Mouse (Mus musculus) limb, embryonic 12.5 days (tissue): Measurements from ENCODE around the gene Syngap1. TPM values are rescaled to one million over a fixed set of nuclear protein-coding genes. Genes with fewer than 3 reads are reported as not detected.
A peak's percentile ranks its signal among the peaks of the same experiment; 100 is the strongest.

Experiments used
- ATAC-seq: fragments of 200-750 bp; cut with Nextera tagmentation; 2 replicates; pipeline ENCODE4 v1.8.0; 2017; ENCODE audit warnings: low read depth, moderate TSS enrichment; ENCODE audit not compliant: insufficient number of reproducible peaks, insufficient read depth, low FRiP score, low TSS enrichment
- H3K27ac ChIP-seq: fragments of 300-500 bp; sonication (generic); 2 replicates; pipeline ENCODE4 v1.5.1; 2016; ENCODE audit warnings: mild to moderate bottlenecking, moderate library complexity
- H3K27me3 ChIP-seq: fragments of 300-500 bp; sonication (generic); 2 replicates; pipeline ENCODE4 v1.6.1; 2016; ENCODE audit warnings: mild to moderate bottlenecking, moderate library complexity
- H3K36me3 ChIP-seq: fragments of 300-500 bp; sonication (generic); 2 replicates; pipeline ENCODE4 v1.6.1; 2016; ENCODE audit warnings: mild to moderate bottlenecking, moderate library complexity
- H3K4me1 ChIP-seq: fragments of 300-500 bp; sonication (generic); replicated peaks from 2 replicates; pipeline ENCODE4 v1.6.1; 2016
- H3K4me2 ChIP-seq: fragments of 300-500 bp; sonication (generic); 2 replicates; pipeline ENCODE4 v1.6.1; 2016; ENCODE audit warnings: mild to moderate bottlenecking, moderate library complexity
- H3K4me3 ChIP-seq: fragments of 300-500 bp; sonication (generic); replicated peaks from 2 replicates; pipeline ENCODE4 v1.5.1; 2016; ENCODE audit warnings: mild to moderate bottlenecking
- H3K9ac ChIP-seq: fragments of 300-500 bp; sonication (generic); replicated peaks from 2 replicates; pipeline ENCODE4 v1.6.1; 2016; ENCODE audit warnings: mild to moderate bottlenecking, moderate library complexity
- H3K9me3 ChIP-seq: fragments of 300-500 bp; sonication (generic); 2 replicates; pipeline ENCODE4 v1.6.1; 2016; ENCODE audit warnings: mild to moderate bottlenecking, moderate library complexity
- WGBS: fragments of 180-500 bp; shearing (Covaris S2); methylation state at CpG from one replicate; pipeline ENCODE4 v1.1.7; 2016; 5-methylcytosine and 5-hydroxymethylcytosine counted together
- polyA plus RNA-seq: library from polyadenylated mRNA; unstranded; fragments of >200 nt; fragmentation: Nextera tagmentation; extraction: Ambion mirVana; gene quantifications from 2 replicates; pipeline ENCODE4 v1.2.1, GENCODE M21; 2016

The Syngap1 gene
- polyA plus RNA-seq, 1 experiment from 2014 or later = 3.4 TPM

- H3K4me3 ChIP-seq = no peak overlapping the region
- peaks cover 13% of the 10 kb centered on the region for H3K4me1 ChIP-seq
- 91% methylated on average over 5 of the region's 5 CpGs for WGBS
- ATAC-seq = no peak
- peaks cover 84% of the 10 kb centered on the region for H3K36me3 ChIP-seq
- no peaks in the 10 kb centered on the region; the same call in 1 of the 2 replicates for H3K27me3 ChIP-seq
- no peak overlapping the region for H3K27ac ChIP-seq
- no peak overlapping the region for H3K4me2 ChIP-seq
- no peak overlapping the region for H3K9ac ChIP-seq
- no peaks in the 10 kb centered on the region for H3K9me3 ChIP-seq
Measured at GRCm38 (mm10) chr17:26957872-26958271, 16.8 kb downstream of the Syngap1 start.

GRCm38 (mm10) chr17:26958880-26959279, 17.8 kb downstream of the Syngap1 start:
- Histone ChIP-seq H3K27me3 (no peaks in the 10 kb centered on the region), H3K9ac (no peak overlapping the region), H3K27ac (no peak overlapping the region), H3K4me1 (peaks cover 3% of the 10 kb centered on the region), H3K4me2 (no peak overlapping the region), H3K9me3 (no peaks in the 10 kb centered on the region), H3K36me3 (peaks cover 93% of the 10 kb centered on the region), H3K4me3 (no peak overlapping the region)
- WGBS = 51% methylated on average over 5 of the region's 5 CpGs
- ATAC-seq = no peak

- Histone ChIP-seq H3K36me3 (peaks cover 98% of the 10 kb centered on the region), H3K27me3 (no peaks in the 10 kb centered on the region), H3K4me2 (no peak overlapping the region), H3K9ac (no peak overlapping the region), H3K27ac (no peak overlapping the region), H3K4me3 (no peak overlapping the region), H3K4me1 (no peaks in the 10 kb centered on the region; the same call in 1 of the 2 replicates), H3K9me3 (no peaks in the 10 kb centered on the region)
- 86% methylated on average over 4 of the region's 4 CpGs for WGBS
- ATAC-seq = no peak
Measured at GRCm38 (mm10) chr17:26959815-26960214, 18.8 kb downstream of the Syngap1 start.

GRCm38 (mm10) chr17:26961572-26962240, 20.7 kb downstream of the Syngap1 start:
- Histone ChIP-seq H3K4me2 (no peak overlapping the region), H3K9ac (no peak overlapping the region), H3K9me3 (no peaks in the 10 kb centered on the region), H3K36me3 (peaks cover 98% of the 10 kb centered on the region), H3K27me3 (no peaks in the 10 kb centered on the region), H3K4me1 (no peaks in the 10 kb centered on the region), H3K27ac (no peak overlapping the region), H3K4me3 (no peak overlapping the region)
- ATAC-seq = no peak
- WGBS = 91% methylated on average over 21 of the region's 21 CpGs

GRCm38 (mm10) chr17:26966993-26967392, 25.9 kb downstream of the Syngap1 start:
- ATAC-seq = no peak
- Histone ChIP-seq H3K4me3 (no peak overlapping the region), H3K4me1 (peaks cover 12% of the 10 kb centered on the region), H3K27me3 (no peaks in the 10 kb centered on the region), H3K36me3 (peaks cover 76% of the 10 kb centered on the region), H3K27ac (no peak overlapping the region), H3K9ac (no peak overlapping the region), H3K9me3 (no peaks in the 10 kb centered on the region), H3K4me2 (no peak overlapping the region)
- 92% methylated on average over 11 of the region's 11 CpGs for whole genome bisulfite sequencing

GRCm38 (mm10) chr17:26967477-26967876, 26.4 kb downstream of the Syngap1 start:
- Histone ChIP-seq H3K36me3 (peaks cover 72% of the 10 kb centered on the region), H3K27ac (no peak overlapping the region), H3K4me3 (no peak overlapping the region), H3K27me3 (no peaks in the 10 kb centered on the region), H3K4me2 (no peak overlapping the region), H3K9me3 (no peaks in the 10 kb centered on the region), H3K9ac (no peak overlapping the region), H3K4me1 (peaks cover 12% of the 10 kb centered on the region)
- ATAC-seq = no peak
- 88% methylated on average over 6 of the region's 6 CpGs for WGBS

GRCm38 (mm10) chr17:26968200-26968611, 27.2 kb downstream of the Syngap1 start:
- Histone ChIP-seq H3K36me3 (peaks cover 64% of the 10 kb centered on the region), H3K9ac (no peak overlapping the region), H3K4me1 (peaks cover 12% of the 10 kb centered on the region), H3K9me3 (no peaks in the 10 kb centered on the region), H3K4me3 (no peak overlapping the region), H3K27me3 (no peaks in the 10 kb centered on the region), H3K4me2 (no peak overlapping the region), H3K27ac (no peak overlapping the region)
- ATAC-seq = no peak
- WGBS = 82% methylated on average over 6 of the region's 6 CpGs

GRCm38 (mm10) chr17:26969257-26969656, 28.2 kb downstream of the Syngap1 start:
- no peaks in the 10 kb centered on the region for H3K9me3 ChIP-seq
- H3K36me3 ChIP-seq = peaks cover 57% of the 10 kb centered on the region
- no peak overlapping the region for H3K4me3 ChIP-seq
- H3K27ac ChIP-seq = 0 out of 2 replicates have a peak overlapping the region, but pooled peaks have one; percentile 18
- 85% methylated on average over 6 of the region's 6 CpGs for WGBS
- ATAC-seq = no peak
- H3K4me2 ChIP-seq = no peak overlapping the region
- peaks cover 19% of the 10 kb centered on the region for H3K4me1 ChIP-seq
- no peaks in the 10 kb centered on the region for H3K27me3 ChIP-seq
- H3K9ac ChIP-seq = no peak overlapping the region

GRCm38 (mm10) chr17:26970221-26970620, 29.2 kb downstream of the Syngap1 start:
- H3K4me1 ChIP-seq = peaks cover 26% of the 10 kb centered on the region
- no peaks in the 10 kb centered on the region for H3K9me3 ChIP-seq
- ATAC-seq = no peak
- H3K4me2 ChIP-seq = no peak overlapping the region; the same call in 1 of the 2 replicates
- no peaks in the 10 kb centered on the region for H3K27me3 ChIP-seq
- WGBS = 55% methylated on average over 12 of the region's 12 CpGs
- no peak overlapping the region for H3K27ac ChIP-seq
- no peak overlapping the region for H3K4me3 ChIP-seq
- no peak overlapping the region for H3K9ac ChIP-seq
- H3K36me3 ChIP-seq = peaks cover 57% of the 10 kb centered on the region

- peak overlapping the region; percentile 82 for H3K4me3 ChIP-seq
- H3K4me1 ChIP-seq = peaks cover 32% of the 10 kb centered on the region
- H3K27ac ChIP-seq = peak overlapping the region; percentile 17; the same call in 1 of the 2 replicates
- no peak for ATAC-seq
- 68% methylated on average over 8 of the region's 8 CpGs for WGBS
- peaks cover 57% of the 10 kb centered on the region for H3K36me3 ChIP-seq
- peak overlapping the region; percentile 74 for H3K4me2 ChIP-seq
- peak overlapping the region; percentile 47; the same call in 1 of the 2 replicates for H3K9ac ChIP-seq
- H3K9me3 ChIP-seq = no peaks in the 10 kb centered on the region
- H3K27me3 ChIP-seq = no peaks in the 10 kb centered on the region
Measured at GRCm38 (mm10) chr17:26971247-26971905, 30.3 kb downstream of the Syngap1 start.

- peaks cover 32% of the 10 kb centered on the region for H3K4me1 ChIP-seq
- H3K9ac ChIP-seq = peak overlapping the region; percentile 65
- peak overlapping the region; percentile 74 for H3K4me2 ChIP-seq
- ATAC-seq = no peak
- H3K27me3 ChIP-seq = no peaks in the 10 kb centered on the region
- peaks cover 57% of the 10 kb centered on the region for H3K36me3 ChIP-seq
- peak overlapping the region; percentile 89 for H3K27ac ChIP-seq
- peak overlapping the region; percentile 82 for H3K4me3 ChIP-seq
- WGBS = 1% methylated on average over 3 of the region's 3 CpGs
- H3K9me3 ChIP-seq = no peaks in the 10 kb centered on the region
Measured at GRCm38 (mm10) chr17:26972107-26972506, 31.1 kb downstream of the Syngap1 start.
